Mouse (Mus musculus): Measurements from ENCODE around the gene Soga3.

Gene Soga3

GRCm38 (mm10) chr10:29143566-29144335 lies at the start of gene Soga3:
TSS of gene Soga3 (plus strand) at chr10:29143839.
- peak; percentile 75 to 80 for DNase-seq

GRCm38 (mm10) chr10:29106962-29107361 lies 36.7 kb upstream of the Soga3 start:
- peak in 1 of 2 experiments; percentile 4 for DNase-seq

- DNase-seq, result no peak
Measured at GRCm38 (mm10) chr10:29142556-29143105, 1.0 kb upstream of the Soga3 start.

GRCm38 (mm10) chr10:29144612-29145405 lies 1.2 kb downstream of the Soga3 start:
- no peak for DNase-seq

GRCm38 (mm10) chr10:29146198-29146857 lies 2.7 kb downstream of the Soga3 start:
- DNase-seq, result peak in 1 of 2 experiments; percentile 84

GRCm38 (mm10) chr10:29146858-29147640 lies 3.4 kb downstream of the Soga3 start:
- DNase-seq, result peak; percentile 84 to 91

GRCm38 (mm10) chr10:29147641-29147990 lies 4.0 kb downstream of the Soga3 start:
- peak in 1 of 2 experiments; percentile 71 for DNase-seq

GRCm38 (mm10) chr10:29148076-29148475 lies 4.4 kb downstream of the Soga3 start:
- DNase-seq, result peak; percentile 78 to 79

- DNase-seq, result no peak
Measured at GRCm38 (mm10) chr10:29155304-29155703, 11.7 kb downstream of the Soga3 start.

- DNase-seq, result no peak
Measured at GRCm38 (mm10) chr10:29161664-29162063, 18.0 kb downstream of the Soga3 start.

- no peak for DNase-seq
Measured at GRCm38 (mm10) chr10:29173778-29174177, 30.1 kb downstream of the Soga3 start.

- DNase-seq, result no peak
Measured at GRCm38 (mm10) chr10:29175656-29176055, 32.0 kb downstream of the Soga3 start.

GRCm38 (mm10) chr10:29176881-29177280 lies 33.2 kb downstream of the Soga3 start:
- no peak for DNase-seq

- DNase-seq, result peak in 1 of 2 experiments; percentile 18
Measured at GRCm38 (mm10) chr10:29178003-29178402, 34.4 kb downstream of the Soga3 start.

GRCm38 (mm10) chr10:29180210-29180609 lies 36.6 kb downstream of the Soga3 start:
- no peak for DNase-seq

- no peak for DNase-seq
Measured at GRCm38 (mm10) chr10:29181046-29181445, 37.4 kb downstream of the Soga3 start.

- no peak for DNase-seq
Measured at GRCm38 (mm10) chr10:29193769-29194168, 50.1 kb downstream of the Soga3 start.

- DNase-seq, result peak in 1 of 2 experiments; percentile 10
Measured at GRCm38 (mm10) chr10:29196811-29197210, 53.2 kb downstream of the Soga3 start.

GRCm38 (mm10) chr10:29198642-29199041 lies 55.0 kb downstream of the Soga3 start, which contains the start of gene Gm49353:
TSS of gene Gm49353 (plus strand) at chr10:29198954.
- DNase-seq, result no peak

GRCm38 (mm10) chr10:29199835-29200234 lies 56.2 kb downstream of the Soga3 start:
- no peak for DNase-seq

- no peak for DNase-seq
Measured at GRCm38 (mm10) chr10:29200609-29201008, 57.0 kb downstream of the Soga3 start.

- DNase-seq, result peak in 1 of 2 experiments; percentile 54
Measured at GRCm38 (mm10) chr10:29206730-29207129, 63.1 kb downstream of the Soga3 start.

All from cerebellum, postnatal 25 days (tissue).